Mouse (Mus musculus): Measurements from ENCODE around the gene Pm20d1. TPM values are rescaled to one million over a fixed set of nuclear protein-coding genes. Genes with fewer than 3 reads are reported as not detected.
A peak's percentile ranks its signal among the peaks of the same experiment; 100 is the strongest.

Pm20d1 gene
- polyA plus RNA-seq, 1 experiment from 2014 or later = 0.53 TPM

- WGBS = under 1% methylated on average over 46 of the region's 46 CpGs
- peak within 1 kb of the TSS; percentile 65 for H3K4me3 ChIP-seq
- H3K9ac ChIP-seq = peak within 1 kb of the TSS; percentile 76
- peak within 1 kb of the TSS; percentile 88 for H3K4me2 ChIP-seq
- ATAC-seq (ENCODE audit: insufficient number of reproducible peaks, insufficient read depth, low FRiP score, low TSS enrichment, low read depth) = peak; percentile 87
- H3K27me3 ChIP-seq = no peaks in the 10 kb centered on the region
- H3K4me1 ChIP-seq = peaks cover 6% of the 10 kb centered on the region; the same call in 1 of the 2 replicates
- H3K36me3 ChIP-seq = 0 out of 2 replicates have a peak, but pooled peaks cover 2% of the 10 kb centered on the region
- no peaks in the 10 kb centered on the region for H3K9me3 ChIP-seq
- H3K27ac ChIP-seq = no peak within 1 kb of the TSS
These were observed 70.1 kb downstream of the Pm20d1 start, which contains the start of gene Rab29 for GRCm38 (mm10) chr1:131867093-131867945. TSS of gene Rab29 (plus strand) at chr1:131867224.

GRCm38 (mm10) chr1:131867946-131868290, 70.7 kb downstream of the Pm20d1 start:
- Histone ChIP-seq H3K9me3 (no peaks in the 10 kb centered on the region), H3K4me1 (peaks cover 6% of the 10 kb centered on the region; the same call in 1 of the 2 replicates), H3K36me3 (0 out of 2 replicates have a peak, but pooled peaks cover 6% of the 10 kb centered on the region), H3K4me3 (peak overlapping the region; percentile 65), H3K9ac (peak overlapping the region; percentile 76), H3K4me2 (peak overlapping the region; percentile 88), H3K27me3 (no peaks in the 10 kb centered on the region), H3K27ac (no peak overlapping the region)
- ATAC-seq (ENCODE audit: insufficient number of reproducible peaks, insufficient read depth, low FRiP score, low TSS enrichment, low read depth) = peak; percentile 2; the same call in 1 of the 2 replicates
- WGBS = 20% methylated on average over 10 of the region's 10 CpGs

GRCm38 (mm10) chr1:131869561-131869960, 72.4 kb downstream of the Pm20d1 start:
- Histone ChIP-seq H3K27me3 (no peaks in the 10 kb centered on the region), H3K9me3 (no peaks in the 10 kb centered on the region), H3K4me1 (peaks cover 6% of the 10 kb centered on the region; the same call in 1 of the 2 replicates), H3K4me3 (no peak overlapping the region), H3K36me3 (0 out of 2 replicates have a peak, but pooled peaks cover 8% of the 10 kb centered on the region), H3K4me2 (no peak overlapping the region), H3K27ac (no peak overlapping the region), H3K9ac (no peak overlapping the region)
- WGBS = 76% methylated on average over 2 of the region's 2 CpGs
- no peak for ATAC-seq (ENCODE audit: insufficient number of reproducible peaks, insufficient read depth, low FRiP score, low TSS enrichment, low read depth)

Other genes starting within 250 kb of the Pm20d1 start
- gene Avpr1b, start 198.1 kb upstream of the Pm20d1 start, polyA plus RNA-seq (2015; fragmentation: Nextera tagmentation; extraction: Ambion mirVana) = not detected in 2 replicates
- 0.33 TPM in 1 of 2 replicates, not detected in the other for gene Ctse, start 159.1 kb upstream of the Pm20d1 start, polyA plus RNA-seq (2015; fragmentation: Nextera tagmentation; extraction: Ambion mirVana)
- 4.9 and 5.0 TPM in 2 replicates for gene Rab7b, start 108.7 kb upstream of the Pm20d1 start, polyA plus RNA-seq (2015; fragmentation: Nextera tagmentation; extraction: Ambion mirVana)
- not detected in 2 replicates for gene Slc26a9, start 53.4 kb upstream of the Pm20d1 start, polyA plus RNA-seq (2015; fragmentation: Nextera tagmentation; extraction: Ambion mirVana)
- gene Slc41a1, start 30.1 kb downstream of the Pm20d1 start, polyA plus RNA-seq (2015; fragmentation: Nextera tagmentation; extraction: Ambion mirVana) = 12.7 and 13.5 TPM in 2 replicates
- 28.6 and 30.5 TPM in 2 replicates for gene Rab29, start 69.8 kb downstream of the Pm20d1 start, polyA plus RNA-seq (2015; fragmentation: Nextera tagmentation; extraction: Ambion mirVana)
- 103 and 108 TPM in 2 replicates for gene Nucks1, start 113.2 kb downstream of the Pm20d1 start, polyA plus RNA-seq (2015; fragmentation: Nextera tagmentation; extraction: Ambion mirVana)
- 3.2 and 4.0 TPM in 2 replicates for gene Slc45a3, start 165.6 kb downstream of the Pm20d1 start, polyA plus RNA-seq (2015; fragmentation: Nextera tagmentation; extraction: Ambion mirVana)
- gene Elk4, start 210.2 kb downstream of the Pm20d1 start, polyA plus RNA-seq (2015; fragmentation: Nextera tagmentation; extraction: Ambion mirVana) = 21.7 and 22.3 TPM in 2 replicates

Data from embryonic facial prominence, embryonic 13.5 days (tissue).